Mouse (Mus musculus) kidney, postnatal 25 days (tissue): ENCODE data around the gene H3f3a.

Source experiments
- DNase-seq, 2 experiments: peaks; one replicate each; pipeline ENCODE4 v3.0.0; 2021; ENCODE audit warnings: mixed read lengths in 2 of 2

Gene H3f3a

GRCm38 (mm10) chr1:180780291-180780690 is 33.5 kb downstream of the H3f3a start:
- peak; percentile 27 to 55 for DNase-seq

GRCm38 (mm10) chr1:180778941-180779340 is 34.8 kb downstream of the H3f3a start:
- DNase-seq = no peak

- DNase-seq = no peak
Observed at GRCm38 (mm10) chr1:180778403-180778754, 35.4 kb downstream of the H3f3a start.

GRCm38 (mm10) chr1:180777660-180778402 is 35.9 kb downstream of the H3f3a start:
- DNase-seq = peak; percentile 88 to 94

- no peak for DNase-seq
Observed at GRCm38 (mm10) chr1:180777289-180777659, 36.5 kb downstream of the H3f3a start.

- DNase-seq = no peak
Observed at GRCm38 (mm10) chr1:180776494-180776893, 37.2 kb downstream of the H3f3a start.

GRCm38 (mm10) chr1:180775849-180776493 is 37.8 kb downstream of the H3f3a start:
- no peak for DNase-seq

- no peak for DNase-seq
Observed at GRCm38 (mm10) chr1:180775317-180775716, 38.4 kb downstream of the H3f3a start.

- DNase-seq = peak; percentile 38 to 53
Observed at GRCm38 (mm10) chr1:180774664-180775063, 39.1 kb downstream of the H3f3a start.

GRCm38 (mm10) chr1:180772291-180772690 is 41.5 kb downstream of the H3f3a start:
- no peak for DNase-seq

GRCm38 (mm10) chr1:180771722-180772121 is 42.0 kb downstream of the H3f3a start:
- no peak for DNase-seq

- DNase-seq = no peak
Observed at GRCm38 (mm10) chr1:180771306-180771705, 42.4 kb downstream of the H3f3a start.

GRCm38 (mm10) chr1:180768334-180769168 is 45.2 kb downstream of the H3f3a start:
- DNase-seq = peak; percentile 79 to 87

- peak in 1 of 2 experiments; percentile 18 for DNase-seq
Observed at GRCm38 (mm10) chr1:180767541-180768333, 46.0 kb downstream of the H3f3a start.

- no peak for DNase-seq
Observed at GRCm38 (mm10) chr1:180766557-180766956, 47.2 kb downstream of the H3f3a start.

GRCm38 (mm10) chr1:180765393-180765792 is 48.4 kb downstream of the H3f3a start:
- no peak for DNase-seq

- DNase-seq = peak; percentile 91 to 92
Observed at GRCm38 (mm10) chr1:180763828-180764227, 49.9 kb downstream of the H3f3a start.

GRCm38 (mm10) chr1:180763307-180763706 is 50.4 kb downstream of the H3f3a start:
- DNase-seq = no peak

GRCm38 (mm10) chr1:180762679-180763078 is 51.1 kb downstream of the H3f3a start:
- DNase-seq = no peak

- DNase-seq = no peak
Observed at GRCm38 (mm10) chr1:180762180-180762579, 51.6 kb downstream of the H3f3a start.

- peak; percentile 48 to 75 for DNase-seq
Observed at GRCm38 (mm10) chr1:180757956-180758520, 55.7 kb downstream of the H3f3a start.

- DNase-seq = no peak
Observed at GRCm38 (mm10) chr1:180757252-180757955, 56.3 kb downstream of the H3f3a start.
